Mouse (Mus musculus) stomach, postnatal 0 days (tissue): Measurements from ENCODE around the gene Sf3b2. TPM values are rescaled to one million over a fixed set of nuclear protein-coding genes. Genes with fewer than 3 reads are reported as not detected.
"Not testable (repeated sequence)": the region's sequence is repeated elsewhere in the genome, so short reads cannot be mapped to it uniquely, and the experiment has no call there.

Experiments used
- ATAC-seq: fragments of 200-750 bp; cut with Nextera tagmentation; 2 replicates; pipeline ENCODE4 v1.8.0; 2017; ENCODE audit not compliant: low FRiP score, low TSS enrichment
- DNase-seq: peaks from one replicate; pipeline ENCODE4 v3.0.0-alpha.2; 2016; ENCODE audit warnings: low spot score
- H3K27ac ChIP-seq: fragments of 300-500 bp; sonication (generic); replicated peaks from 2 replicates; pipeline ENCODE4 v1.5.1; 2014; ENCODE audit warnings: mild to moderate bottlenecking, control low read depth
- H3K27me3 ChIP-seq: fragments of 300-500 bp; sonication (generic); 2 replicates; pipeline ENCODE4 v1.6.1; 2014; ENCODE audit warnings: low read length; ENCODE audit not compliant: control insufficient read depth, insufficient read depth
- H3K36me3 ChIP-seq: fragments of 300-500 bp; sonication (generic); 2 replicates; pipeline ENCODE4 v1.6.1; 2014; ENCODE audit warnings: low read length, mixed read lengths; ENCODE audit not compliant: control insufficient read depth, insufficient read depth
- H3K4me1 ChIP-seq: fragments of 300-500 bp; sonication (generic); replicated peaks from 2 replicates; pipeline ENCODE4 v1.6.1; 2014; ENCODE audit warnings: antibody characterized with exemption; ENCODE audit not compliant: control insufficient read depth, insufficient read depth
- H3K4me2 ChIP-seq: fragments of 300-500 bp; sonication (generic); replicated peaks from 2 replicates; pipeline ENCODE4 v1.6.1; 2014; ENCODE audit warnings: low read depth, mild to moderate bottlenecking, control low read depth, moderate library complexity
- H3K4me3 ChIP-seq: fragments of 300-500 bp; sonication (generic); 2 replicates; pipeline ENCODE4 v1.5.1; 2014; ENCODE audit warnings: low read depth, low read length, control low read depth
- H3K9ac ChIP-seq: fragments of 300-500 bp; sonication (generic); 2 replicates; pipeline ENCODE4 v1.6.1; 2014; ENCODE audit warnings: mild to moderate bottlenecking, low read length, control low read depth, mixed read lengths
- H3K9me3 ChIP-seq: fragments of 300-500 bp; sonication (generic); 2 replicates; pipeline ENCODE4 v1.6.1; 2016; ENCODE audit warnings: low read length; ENCODE audit not compliant: control insufficient read depth
- CTCF ChIP-seq: IDR thresholded peaks from 2 replicates; pipeline ENCODE4 v1.5.1; 2016; ENCODE audit warnings: antibody characterized with exemption, low read depth, mild to moderate bottlenecking, moderate library complexity
- EP300 ChIP-seq: optimal IDR thresholded peaks from 2 replicates; pipeline ENCODE3; 2016; ENCODE audit warnings: antibody characterized with exemption
- WGBS: fragments of 180-500 bp; shearing (Covaris S2); extraction: QIAGEN DNeasy Blood & Tissue Kit; methylation state at CpG from one replicate; pipeline ENCODE4 v1.1.7; 2014; 5-methylcytosine and 5-hydroxymethylcytosine counted together
- polyA plus RNA-seq: library from polyadenylated mRNA; unstranded; fragments of >200 nt; fragmentation: Nextera tagmentation; extraction: Ambion mirVana; gene quantifications from 2 replicates; pipeline ENCODE4 v1.2.1, GENCODE M21; 2015

Gene Sf3b2
- polyA plus RNA-seq, 1 experiment from 2014 or later: 148 TPM

DNA sequence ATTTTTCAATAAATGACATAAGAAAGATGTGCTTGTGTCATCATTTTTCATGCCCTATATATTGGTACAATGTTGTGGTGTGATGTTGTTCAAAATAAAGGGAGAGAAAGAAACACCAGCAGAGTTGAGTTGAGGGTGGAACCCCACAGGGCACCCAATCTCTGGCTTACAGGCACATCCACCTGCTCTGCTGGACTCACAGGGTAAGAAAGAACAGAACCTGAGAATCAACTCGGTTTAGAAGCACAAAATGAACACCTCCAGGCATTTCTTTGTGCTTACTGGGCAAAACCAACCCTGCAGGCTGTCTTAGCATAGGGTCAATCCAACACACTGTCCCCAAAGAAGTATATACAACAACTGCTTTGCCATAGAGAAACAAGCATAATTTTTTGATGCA is 23.8 kb downstream of the Sf3b2 start:
- no peak for TF ChIP-seq EP300
- no peak for TF ChIP-seq CTCF
- Histone ChIP-seq H3K27me3 (no peaks in the 10 kb centered on the region), H3K9ac (no peak overlapping the region), H3K4me1 (no peaks in the 10 kb centered on the region), H3K4me3 (no peak overlapping the region), H3K4me2 (peak overlapping the region; percentile 92; the same call in 1 of the 2 replicates), H3K36me3 (peaks cover 6% of the 10 kb centered on the region; the same call in 1 of the 2 replicates), H3K27ac (no peak overlapping the region), H3K9me3 (no peaks in the 10 kb centered on the region)
- no peak for DNase-seq
- 41% methylated on average over 1 of the region's 1 CpGs for WGBS
- ATAC-seq: no peak

- DNase-seq: no peak
- no peak overlapping the region for H3K27ac ChIP-seq
- no peak overlapping the region for H3K4me3 ChIP-seq
- 68% methylated on average over 5 of the region's 5 CpGs for WGBS
- no peak for TF ChIP-seq EP300
- no peak for TF ChIP-seq CTCF
- no peaks in the 10 kb centered on the region for H3K27me3 ChIP-seq
- H3K9me3 ChIP-seq: no peaks in the 10 kb centered on the region
- H3K4me2 ChIP-seq: no peak overlapping the region
- H3K4me1 ChIP-seq: no peaks in the 10 kb centered on the region
- ATAC-seq: no peak
- peaks cover 2% of the 10 kb centered on the region; the same call in 1 of the 2 replicates for H3K36me3 ChIP-seq
- H3K9ac ChIP-seq: no peak overlapping the region
Measured at GRCm38 (mm10) chr19:5269392-5269791, 25.9 kb downstream of the Sf3b2 start.

DNA sequence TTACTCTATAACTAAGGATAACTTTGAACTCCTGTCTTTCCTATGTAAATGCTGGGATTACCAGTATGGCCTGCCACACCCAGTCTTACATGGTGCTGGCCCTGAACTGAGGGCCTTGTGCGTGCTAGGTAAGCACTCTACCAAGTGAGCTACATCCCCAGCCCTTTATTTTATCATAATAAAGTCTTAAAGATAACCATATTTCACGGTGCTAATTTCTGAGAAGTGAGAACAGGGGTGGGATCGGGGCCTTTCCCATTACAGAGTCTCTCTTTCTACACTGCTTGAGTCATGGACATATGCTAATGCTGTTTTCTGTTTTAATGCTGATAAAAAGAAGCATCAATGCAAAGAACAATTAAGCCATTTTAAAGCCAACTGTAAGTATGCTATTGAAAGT is 26.4 kb downstream of the Sf3b2 start:
- Histone ChIP-seq H3K9me3 (no peaks in the 10 kb centered on the region), H3K36me3 (no peaks in the 10 kb centered on the region; the same call in 1 of the 2 replicates), H3K9ac (no peak overlapping the region), H3K27me3 (no peaks in the 10 kb centered on the region), H3K4me2 (no peak overlapping the region), H3K4me1 (no peaks in the 10 kb centered on the region), H3K27ac (no peak overlapping the region), H3K4me3 (no peak overlapping the region)
- ATAC-seq (no peak), DNase-seq (no peak)
- 80% methylated on average over 3 of the region's 3 CpGs for WGBS
- no peak for TF ChIP-seq EP300

GRCm38 (mm10) chr19:5268017-5268416 is 27.2 kb downstream of the Sf3b2 start:
- no peaks in the 10 kb centered on the region for H3K36me3 ChIP-seq
- DNase-seq: no peak
- no peaks in the 10 kb centered on the region for H3K4me1 ChIP-seq
- H3K27ac ChIP-seq: no peak overlapping the region
- H3K4me3 ChIP-seq: no peak overlapping the region
- TF ChIP-seq CTCF (no peak), EP300 (no peak)
- no peak overlapping the region for H3K4me2 ChIP-seq
- no peaks in the 10 kb centered on the region for H3K9me3 ChIP-seq
- H3K9ac ChIP-seq: no peak overlapping the region
- no peak for ATAC-seq
- no peaks in the 10 kb centered on the region for H3K27me3 ChIP-seq

- ATAC-seq (no peak), DNase-seq (no peak)
- no peak overlapping the region for H3K4me3 ChIP-seq
- TF ChIP-seq EP300: no peak
- TF ChIP-seq CTCF: no peak
- H3K27me3 ChIP-seq: no peaks in the 10 kb centered on the region
- WGBS: 95% methylated on average over 5 of the region's 5 CpGs
- no peak overlapping the region for H3K4me2 ChIP-seq
- no peaks in the 10 kb centered on the region for H3K36me3 ChIP-seq
- H3K9ac ChIP-seq: no peak overlapping the region
- no peak overlapping the region for H3K27ac ChIP-seq
- no peaks in the 10 kb centered on the region for H3K4me1 ChIP-seq
- H3K9me3 ChIP-seq: no peaks in the 10 kb centered on the region
Measured at GRCm38 (mm10) chr19:5267015-5267414, 28.2 kb downstream of the Sf3b2 start.

GRCm38 (mm10) chr19:5257140-5257539 is 38.1 kb downstream of the Sf3b2 start:
- ATAC-seq (0 out of 2 replicates have a peak, but pooled peaks have one; percentile 40), DNase-seq (peak; percentile 29)
- TF ChIP-seq CTCF: no peak
- no peak for TF ChIP-seq EP300
- H3K4me1 ChIP-seq: no peaks in the 10 kb centered on the region
- H3K4me2 ChIP-seq: no peak overlapping the region
- no peak overlapping the region for H3K27ac ChIP-seq
- H3K9me3 ChIP-seq: no peaks in the 10 kb centered on the region
- no peaks in the 10 kb centered on the region for H3K36me3 ChIP-seq
- WGBS: 22% methylated on average over 3 of the region's 3 CpGs
- H3K9ac ChIP-seq: no peak overlapping the region
- no peaks in the 10 kb centered on the region for H3K27me3 ChIP-seq
- H3K4me3 ChIP-seq: no peak overlapping the region

- 94% methylated on average over 1 of the region's 1 CpGs for WGBS
- ATAC-seq, H3K27me3 ChIP-seq: not testable (repeated sequence)
Measured at GRCm38 (mm10) chr19:5236981-5237380, 58.3 kb downstream of the Sf3b2 start.

More at GRCm38 (mm10) chr19:5236981-5237380, 58.3 kb downstream of the Sf3b2 start:
- H3K9ac ChIP-seq, H3K4me2 ChIP-seq, H3K27ac ChIP-seq, H3K36me3 ChIP-seq, H3K4me1 ChIP-seq, H3K9me3 ChIP-seq, DNase-seq, H3K4me3 ChIP-seq: not testable (repeated sequence)
